Mouse (Mus musculus) stomach, postnatal 0 days (tissue): Measurements from ENCODE around the gene AC161166.1.

ENCODE experiments used
- CTCF ChIP-seq: IDR thresholded peaks from 2 replicates; pipeline ENCODE4 v1.5.1; 2016; ENCODE audit warnings: antibody characterized with exemption, low read depth, mild to moderate bottlenecking, moderate library complexity
- EP300 ChIP-seq: optimal IDR thresholded peaks from 2 replicates; pipeline ENCODE3; 2016; ENCODE audit warnings: antibody characterized with exemption

- no peak for TF ChIP-seq CTCF
- TF ChIP-seq EP300, result no peak
Observed at GRCm38 (mm10) chr7:24551985-24552759, 39.9 kb upstream of the AC161166.1 start.
